Mouse (Mus musculus) myocyte (in vitro differentiated cells): ENCODE results near the gene Ccdc124.

Experiments
- E2F4 ChIP-seq: IDR thresholded peaks from one replicate; pipeline ENCODE4 v1.6.1; 2011; ENCODE audit warnings: mild to moderate bottlenecking, control low read depth, moderate library complexity; ENCODE audit not compliant: insufficient read depth
- MAX ChIP-seq: IDR thresholded peaks from one replicate; pipeline ENCODE4 v1.6.1; 2011; ENCODE audit warnings: low read depth, mild to moderate bottlenecking, control low read depth
- MYOG ChIP-seq, 3 experiments: IDR thresholded peaks; one replicate each; pipeline ENCODE4 v1.6.1; 2011; ENCODE audit warnings: control low read depth in 2 of 3, low read depth in 2 of 3, mild to moderate bottlenecking in 2 of 3; ENCODE audit not compliant: insufficient read length in 2 of 3, control insufficient read depth in 1 of 3, insufficient read depth in 1 of 3
- POLR2A ChIP-seq: IDR thresholded peaks from one replicate; pipeline ENCODE4 v1.6.1; 2011; ENCODE audit warnings: low read depth, mild to moderate bottlenecking, control low read depth, moderate library complexity; ENCODE audit not compliant: insufficient read length
- POLR2AphosphoS2 ChIP-seq: IDR thresholded peaks from one replicate; pipeline ENCODE4 v1.6.1; 2011; ENCODE audit warnings: low read depth, control low read depth; ENCODE audit not compliant: insufficient read length
- TCF3 ChIP-seq: IDR thresholded peaks from one replicate; pipeline ENCODE4 v1.6.1; 2011; ENCODE audit warnings: low read depth, control low read depth; ENCODE audit not compliant: insufficient read length

DNA sequence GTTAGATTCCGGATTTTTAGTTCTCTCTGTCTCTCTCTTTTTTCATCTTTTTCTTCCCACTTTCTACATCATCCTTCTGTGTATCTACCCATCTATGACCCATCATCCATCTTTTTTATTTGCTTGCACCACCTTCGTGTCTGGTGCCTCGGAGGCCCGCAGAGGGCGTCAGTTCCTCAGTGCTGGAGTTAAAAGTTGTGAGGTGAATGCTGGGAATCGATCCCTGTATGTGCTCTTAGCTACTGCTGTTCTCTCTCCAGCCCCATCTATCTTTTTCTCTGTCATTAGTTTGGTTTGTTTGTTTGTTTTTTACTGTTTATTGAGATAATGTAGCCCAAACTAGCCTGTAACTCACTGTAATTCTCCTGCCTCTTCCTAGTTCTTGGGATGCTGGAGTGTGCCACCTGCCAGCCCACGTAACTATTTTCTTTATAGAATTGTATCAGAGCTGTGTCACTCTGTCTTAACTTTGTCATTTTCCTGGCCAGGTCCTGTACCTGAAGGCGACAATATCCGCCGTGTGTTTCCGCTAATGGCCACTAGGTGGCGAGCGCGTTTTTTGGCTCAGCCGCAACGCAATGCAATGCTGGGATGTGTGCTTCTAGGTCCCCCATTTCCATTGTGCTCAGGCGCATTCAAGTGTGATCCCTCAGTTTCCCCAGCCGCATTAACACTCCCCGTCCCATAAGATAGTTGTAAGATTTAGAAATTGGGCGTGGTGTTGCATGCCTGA lies 24.1 kb upstream of the Ccdc124 start:
- TF ChIP-seq POLR2A (no peak), TCF3 (no peak), POLR2AphosphoS2 (no peak), MAX (no peak), E2F4 (no peak), MYOG (IDR thresholded peaks at IDR 0.05; ENCODE audit: control insufficient read depth in 1 of 3, insufficient read depth in 1 of 3, insufficient read length in 2 of 3, low read depth in 2 of 3) (no peak)
